ENCODE assay signal across 8 mouse cellular contexts in genomic region chr6:31176368-31176767, GRCm38 (mm10).
DNase-seq lines count a peak whose midpoint lies in the region; ATAC-seq and TF ChIP-seq lines count a peak whose summit lies in the region.
"Had no signal": no experiment of that assay in that cellular context is flagged by ENCODE, and none has a peak within 500 bp of the region (broad histone marks: within the 10 kb centered on the region; RNA-seq: fewer than 3 reads in every experiment).

No protein-coding gene starts in this region.

- dilution Hi-C loops in CH12.LX (cut with MboI; ENCODE audit: extremely low pct_ligation_motif_present, extremely low pct_unique_long_range_greater_than_20kb, low sequenced_read_pairs), result no loop called here

- H3K4me3 ChIP-seq in CH12.LX (replicated peaks in 1 of 3; ENCODE audit: low read depth in 2 of 3, low read length in 2 of 3, poor library complexity in 1 of 3), result no peak overlapping the region
- H3K4me3 ChIP-seq in liver, embryonic 13.5 days (replicated peaks), result no peak overlapping the region
- H3K4me3 ChIP-seq: midbrain, embryonic 12.5 days had no signal

- DNase-seq in kidney, postnatal 10 days, result peak; percentile 69
- no peak for DNase-seq in kidney, adult 9 months
- DNase-seq in CH12.LX (ENCODE audit: extremely low read depth) (peak; percentile 76), Patski (ENCODE audit: low read depth, low spot score) (no peak)
- peak; percentile 13 for DNase-seq in liver, embryonic 13.5 days
- peak; percentile 35 to 39 for DNase-seq in thymus, postnatal 36 days
- no peak for DNase-seq in kidney, adult 18-20 months

- H3K4me2 ChIP-seq in CH12.LX (ENCODE audit: insufficient read depth, low read depth, poor library complexity, severe bottlenecking), result peak overlapping the region; percentile 4; the same call in 1 of the 2 replicates
- H3K4me2 ChIP-seq in liver, embryonic 13.5 days, result no peak overlapping the region
- H3K4me2 ChIP-seq: midbrain, embryonic 12.5 days had no signal

- H3K4me1 ChIP-seq in CH12.LX (ENCODE audit: control insufficient read depth in 1 of 2, insufficient read depth in 2 of 2), result peaks cover 31 to 86% of the 10 kb centered on the region in 2 experiments
- peaks cover 4% of the 10 kb centered on the region; the same call in 1 of the 2 replicates for H3K4me1 ChIP-seq in liver, embryonic 13.5 days (replicated peaks)
- H3K4me1 ChIP-seq: midbrain, embryonic 12.5 days had no signal

- H3K9ac ChIP-seq in CH12.LX (ENCODE audit: insufficient read depth, low read depth), result no peak overlapping the region
- H3K9ac ChIP-seq in liver, embryonic 13.5 days, result no peak overlapping the region
- H3K9ac ChIP-seq: midbrain, embryonic 12.5 days had no signal

- H3K27ac ChIP-seq in CH12.LX (ENCODE audit: insufficient read depth, low read depth), result peak overlapping the region; percentile 36
- H3K27ac ChIP-seq in liver, embryonic 13.5 days, result no peak overlapping the region
- H3K27ac ChIP-seq: midbrain, embryonic 12.5 days had no signal

- H3K9me3 ChIP-seq in CH12.LX (replicated peaks; ENCODE audit: low read length), result no peaks in the 10 kb centered on the region
- no peaks in the 10 kb centered on the region for H3K9me3 ChIP-seq in liver, embryonic 13.5 days (replicated peaks)
- H3K9me3 ChIP-seq: midbrain, embryonic 12.5 days had no signal

- H3K79me2 ChIP-seq in CH12.LX (replicated peaks; ENCODE audit: control insufficient read depth, extremely low read depth, insufficient read depth, poor library complexity, severe bottlenecking), result peaks cover 7% of the 10 kb centered on the region; the same call in 1 of the 2 replicates

- TF ChIP-seq POLR2A in CH12.LX (IDR thresholded peaks at IDR 0.05; ENCODE audit: low read depth, low read length), result 0 out of 2 replicates have a peak, but pooled peaks have one; percentile 28

- H3K36me3 ChIP-seq in CH12.LX (replicated peaks in 1 of 2; ENCODE audit: control insufficient read depth in 1 of 2, insufficient read depth in 1 of 2, low read length in 1 of 2), result peaks cover 16 to 61% of the 10 kb centered on the region in 2 experiments
- H3K36me3 ChIP-seq in liver, embryonic 13.5 days, result no peaks in the 10 kb centered on the region
- H3K36me3 ChIP-seq: midbrain, embryonic 12.5 days had no signal

- 55% methylated on average over 8 of the region's 8 CpGs for WGBS in liver, embryonic 13.5 days (ENCODE audit: insufficient replicate concordance)

- TF ChIP-seq EP300 in CH12.LX (IDR thresholded peaks at IDR 0.05; ENCODE audit: low read length), result peak; percentile 50; the same call in 1 of the 2 replicates

- TF ChIP-seq RAD21 in CH12.LX (IDR thresholded peaks at IDR 0.05; ENCODE audit: low read depth, low read length), result peak; percentile 94

- peak; percentile 34 to 94; a peak in 3 of 4 replicates for TF ChIP-seq CTCF in CH12.LX (conservative IDR thresholded peaks at IDR 0.05 in 1 of 2, IDR thresholded peaks at IDR 0.05 in 1 of 2; ENCODE audit: low read depth in 2 of 2, low read length in 2 of 2)
- peak; percentile 84 for TF ChIP-seq CTCF in Patski (IDR thresholded peaks at IDR 0.05)

- in situ Hi-C loops in CH12.LX (cut with MboI; ENCODE audit: low pct_ligation_motif_present, low pct_unique_long_range_greater_than_20kb, low sequenced_read_pairs), result loop anchor here (5.0 kb wide), 1 partner anchor 109 kb away; no protein-coding TSS in a partner anchor
- in situ Hi-C loops in Patski (cut with MboI; ENCODE audit: low pct_unique_long_range_greater_than_20kb), result no loop called here

- no peaks in the 10 kb centered on the region for H3K27me3 ChIP-seq in CH12.LX (replicated peaks)
- no peaks in the 10 kb centered on the region for H3K27me3 ChIP-seq in Patski
- H3K27me3 ChIP-seq in liver, embryonic 13.5 days, result no peaks in the 10 kb centered on the region
- H3K27me3 ChIP-seq: midbrain, embryonic 12.5 days had no signal

- POLR2A ChIA-PET in Patski (lab: Charles Lee), result interaction anchor here (0.7 kb wide), 1 partner anchor 111 kb away, joined by 3 read pairs; no protein-coding TSS in a partner anchor

- CTCF ChIA-PET in Patski (lab: Charles Lee), result interaction anchor here (0.8 to 2.1 kb wide), 18 partner anchors 9 to 214 kb away, joined by 3 to 10 read pairs (median 4); no protein-coding TSS in a partner anchor

- ATAC-seq in Patski, result no peak
- ATAC-seq in liver, embryonic 13.5 days (ENCODE audit: low read depth), result no peak

TF ChIP-seq in CH12.LX, 34 proteins besides CTCF, POLR2A, EP300 and RAD21:
- no peak for TF ChIP-seq RCOR1 (conservative IDR thresholded peaks at IDR 0.05; ENCODE audit: low read depth, low read length)
- TF ChIP-seq ZC3H11A (IDR thresholded peaks at IDR 0.05; ENCODE audit: low read depth, low read length), result peak; percentile 74
- 0 out of 2 replicates have a peak, but pooled peaks have one; percentile 21 for TF ChIP-seq TCF12 (IDR thresholded peaks at IDR 0.05; ENCODE audit: low read depth, low read length)
- TF ChIP-seq MAZ (IDR thresholded peaks at IDR 0.05; ENCODE audit: low read depth, low read length), result no peak
- peak; percentile 94 for TF ChIP-seq ELF1 (IDR thresholded peaks at IDR 0.05; ENCODE audit: low read depth, low read length)
- TF ChIP-seq ZKSCAN1 (IDR thresholded peaks at IDR 0.05; ENCODE audit: borderline replicate concordance, low read depth, low read length), result no peak
- peak; percentile 94 for TF ChIP-seq SMC3 (IDR thresholded peaks at IDR 0.05; ENCODE audit: low read depth, low read length)
- peak; percentile 18; the same call in 1 of the 2 replicates for TF ChIP-seq NELFE (IDR thresholded peaks at IDR 0.05; ENCODE audit: low read depth, low read length)
- peak; percentile 33; the same call in 1 of the 2 replicates for TF ChIP-seq BHLHE40 (IDR thresholded peaks at IDR 0.05; ENCODE audit: low read depth, low read length)
- TF ChIP-seq MXI1 (IDR thresholded peaks at IDR 0.05; ENCODE audit: low read depth, low read length), result 0 out of 2 replicates have a peak, but pooled peaks have one; percentile 27
- peak; percentile 53 for TF ChIP-seq MAX (IDR thresholded peaks at IDR 0.05; ENCODE audit: low read length)
- no peak for TF ChIP-seq HCFC1 (IDR thresholded peaks at IDR 0.05; ENCODE audit: low read depth, low read length)
- 0 out of 2 replicates have a peak, but pooled peaks have one; percentile 51 for TF ChIP-seq JUND (conservative IDR thresholded peaks at IDR 0.05; ENCODE audit: low read depth, low read length)
- no peak for TF ChIP-seq CHD1 (IDR thresholded peaks at IDR 0.05; ENCODE audit: low read depth, low read length)
- TF ChIP-seq SIN3A (IDR thresholded peaks at IDR 0.05; ENCODE audit: low read length), result peak; percentile 72; the same call in 1 of the 2 replicates
- 0 out of 2 replicates have a peak, but pooled peaks have one; percentile 16 for TF ChIP-seq CHD2 (IDR thresholded peaks at IDR 0.05; ENCODE audit: low read length)
- TF ChIP-seq ZNF384 (IDR thresholded peaks at IDR 0.05; ENCODE audit: low read depth, low read length), result 0 out of 2 replicates have a peak, but pooled peaks have one; percentile 35
- TF ChIP-seq MYC (IDR thresholded peaks at IDR 0.05; ENCODE audit: low read depth, low read length), result peak; percentile 86
- peak; percentile 43; the same call in 1 of the 2 replicates for TF ChIP-seq MEF2A (IDR thresholded peaks at IDR 0.05; ENCODE audit: borderline replicate concordance, low read depth, low read length)
- no peak for TF ChIP-seq MAFK (IDR thresholded peaks at IDR 0.05; ENCODE audit: insufficient replicate concordance, low read length)
- TF ChIP-seq USF2 (conservative IDR thresholded peaks at IDR 0.05; ENCODE audit: low read depth, low read length), result no peak
- peak; percentile 75 for TF ChIP-seq IRF4 (IDR thresholded peaks at IDR 0.05; ENCODE audit: low read depth, low read length)
- 0 out of 2 replicates have a peak, but pooled peaks have one; percentile 25 for TF ChIP-seq E2F4 (IDR thresholded peaks at IDR 0.05; ENCODE audit: insufficient replicate concordance, low read depth, low read length)
TF ChIP-seq in CH12.LX: peak in this region for 16.

Comparison
In these comparisons a context has a peak if more than half of its experiments do, and no peak if none do; other contexts are left out.
1. DNase-seq: peak in kidney, postnatal 10 days (single experiment), CH12.LX (single experiment), liver, embryonic 13.5 days (single experiment) and thymus, postnatal 36 days (2 of 2); none in kidney, adult 9 months (single experiment), Patski (single experiment) and kidney, adult 18-20 months (single experiment).